Mouse (Mus musculus) heart, postnatal 10 days (tissue): ENCODE data around the gene Vmn1r217. TPM values are rescaled to one million over a fixed set of nuclear protein-coding genes. Genes with fewer than 3 reads are reported as not detected.
"Not testable (repeated sequence)": the region's sequence is repeated elsewhere in the genome, so short reads cannot be mapped to it uniquely, and the experiment has no call there.

Source experiments
- DNase-seq, 2 experiments: peaks; one replicate each; pipeline ENCODE4 v3.0.0; 2021
- intact Hi-C: fragments of 180-260 bp; cut with DNase I; formaldehyde crosslinking; loops from one replicate; pipeline ENCODE4 v1.15.1; 2025
- total RNA-seq, 2 experiments: library from RNA; stranded (reverse); gene quantifications; 2 replicates each; pipeline ENCODE4 v1.2.3; 2021

Gene Vmn1r217
- not detected for total RNA-seq

GRCm38 (mm10) chr13:23118126-23118525, at the start of gene Vmn1r217:
TSS of gene Vmn1r217 (minus strand) at chr13:23118226.
- DNase-seq, intact Hi-C loops: not testable (repeated sequence)

DNA sequence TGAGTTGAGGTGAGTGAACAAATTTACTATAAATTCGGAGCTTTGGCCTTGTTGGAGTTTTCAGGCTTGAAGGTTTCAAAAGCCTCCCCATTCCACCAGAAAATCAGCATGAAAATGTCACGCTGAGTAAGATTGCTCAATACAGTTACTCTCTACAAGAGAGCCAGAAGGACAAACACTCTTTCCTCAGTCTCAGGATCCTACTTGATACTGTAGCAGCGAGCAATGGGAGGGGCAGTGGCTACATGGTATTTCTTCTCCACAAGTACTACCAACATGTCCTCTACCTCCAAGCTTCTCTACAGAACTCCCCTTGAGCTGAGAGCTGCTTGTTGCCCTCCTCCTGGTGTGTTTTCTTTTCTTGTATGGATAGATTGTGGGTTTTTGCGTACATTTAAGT, 48.4 kb upstream of the Vmn1r217 start:
- intact Hi-C loops, DNase-seq: not testable (repeated sequence)

GRCm38 (mm10) chr13:23159012-23159411, 41.0 kb upstream of the Vmn1r217 start, which contains the start of gene Vmn1r219:
TSS of gene Vmn1r219 (plus strand) at chr13:23159312.
- intact Hi-C loops, result no loop called here
- DNase-seq, result no peak

- intact Hi-C loops, result no loop called here
- DNase-seq, result peak; percentile 8 to 17
Measured at GRCm38 (mm10) chr13:23157848-23158247, 39.8 kb upstream of the Vmn1r217 start.

GRCm38 (mm10) chr13:23138880-23139279, 20.9 kb upstream of the Vmn1r217 start:
- intact Hi-C loops, result no loop called here
- no peak for DNase-seq

- intact Hi-C loops, result no loop called here
- no peak for DNase-seq
Measured at GRCm38 (mm10) chr13:23133501-23133900, 15.5 kb upstream of the Vmn1r217 start.

GRCm38 (mm10) chr13:23133099-23133498, 15.1 kb upstream of the Vmn1r217 start, which contains the start of gene Vmn1r218:
TSS of gene Vmn1r218 (plus strand) at chr13:23133155.
- DNase-seq, result no peak
- intact Hi-C loops, result no loop called here

DNA sequence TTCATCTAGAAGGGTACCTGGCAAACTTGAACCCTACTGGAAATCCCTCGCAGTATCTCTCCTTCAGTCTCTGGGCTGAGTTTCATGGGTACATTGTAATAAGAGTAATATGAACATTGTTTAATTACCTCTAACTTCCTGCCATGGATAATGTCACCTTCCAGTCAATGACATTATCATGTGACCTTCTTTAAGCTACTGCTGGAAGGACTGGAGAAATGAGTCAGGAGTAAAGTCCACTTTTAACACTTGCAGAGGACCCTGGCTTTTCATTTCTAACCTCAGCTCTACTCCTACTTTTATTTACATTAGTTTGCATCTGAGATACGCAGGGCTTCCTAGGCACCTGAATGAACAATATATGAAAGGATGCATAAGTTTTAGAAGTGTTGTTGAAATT, 2.6 kb upstream of the Vmn1r217 start:
- no peak for DNase-seq
- intact Hi-C loops, result no loop called here

DNA sequence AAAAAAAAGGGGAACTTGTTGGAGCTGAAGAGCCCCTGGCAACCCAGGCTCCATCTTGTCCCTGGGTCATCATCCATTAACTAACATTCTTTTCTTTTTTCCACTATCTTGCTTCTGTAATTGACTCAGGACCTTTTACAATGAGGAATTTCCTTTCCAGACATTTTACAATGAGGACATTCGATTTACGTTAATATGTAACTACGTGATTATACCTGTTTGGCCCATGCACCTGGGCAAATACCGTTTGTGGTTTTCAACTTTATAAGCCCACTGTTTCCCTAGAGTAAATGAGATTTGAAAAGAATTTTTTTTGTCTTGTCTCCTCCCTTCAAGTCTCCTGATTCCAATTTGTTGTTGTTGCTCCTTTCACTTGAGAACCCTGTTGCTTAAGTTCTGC, 23.6 kb downstream of the Vmn1r217 start:
- DNase-seq, result no peak
- intact Hi-C loops, result no loop called here

DNA sequence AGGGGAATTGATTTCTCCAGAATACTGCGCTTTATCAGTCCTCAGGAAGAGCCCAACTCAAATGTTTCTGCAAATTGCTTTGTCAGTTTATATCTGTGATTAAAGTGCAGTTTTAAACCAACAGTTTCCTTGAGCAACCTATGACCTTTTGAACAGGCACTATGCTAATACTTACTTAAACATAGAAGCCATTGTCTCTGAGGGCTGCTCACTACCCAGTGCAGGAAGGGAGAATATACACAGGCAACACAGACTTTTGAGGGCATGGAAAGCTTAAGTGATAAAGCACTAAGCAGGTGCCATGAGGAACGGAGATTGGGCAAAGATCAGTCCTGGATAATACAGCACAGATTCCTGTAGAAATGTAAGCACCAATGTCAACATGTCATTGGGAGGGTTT, 48.7 kb downstream of the Vmn1r217 start:
- DNase-seq, result no peak
- intact Hi-C loops, result no loop called here

GRCm38 (mm10) chr13:23067725-23068124, 50.3 kb downstream of the Vmn1r217 start, which contains the start of gene Vmn1r215:
TSS of gene Vmn1r215 (plus strand) at chr13:23068025.
- intact Hi-C loops, result no loop called here
- no peak for DNase-seq

- intact Hi-C loops, result no loop called here
- DNase-seq, result no peak
Measured at GRCm38 (mm10) chr13:23057778-23058177, 60.2 kb downstream of the Vmn1r217 start.

Other genes with a start within 250 kb of the Vmn1r217 start
- gene Vmn1r212, start 234.0 kb downstream of the Vmn1r217 start, total RNA-seq, result not detected
- not detected for gene Vmn1r213, start 110.6 kb downstream of the Vmn1r217 start, total RNA-seq
- gene Vmn1r214, start 87.8 kb downstream of the Vmn1r217 start, total RNA-seq, result not detected
- gene Vmn1r215, start 50.2 kb downstream of the Vmn1r217 start, total RNA-seq, result not detected
- gene Vmn1r218, start 14.9 kb upstream of the Vmn1r217 start, total RNA-seq, result not detected
- gene Vmn1r219, start 41.1 kb upstream of the Vmn1r217 start, total RNA-seq, result not detected
- gene Vmn1r220, start 69.7 kb upstream of the Vmn1r217 start, total RNA-seq, result not detected
- gene Vmn1r221, start 95.9 kb upstream of the Vmn1r217 start, total RNA-seq, result not detected
- gene Vmn1r222, start 117.7 kb upstream of the Vmn1r217 start, total RNA-seq, result not detected
- not detected for gene Vmn1r223, start 128.9 kb upstream of the Vmn1r217 start, total RNA-seq